Mouse (Mus musculus) intestine, embryonic 16.5 days (tissue): ENCODE measurements at regions not wholly inside any gene's neighbourhood (a gene's known extent, or its start where the extent isn't known, plus 50 kb on each side); places are given as distances from the start of the nearest gene placed in this dataset.
"Not testable (repeated sequence)": the region's sequence is repeated elsewhere in the genome, so short reads cannot be mapped to it uniquely, and the experiment has no call there.

Experiments used
- ATAC-seq: fragments of 200-750 bp; cut with Nextera tagmentation; 2 replicates; pipeline ENCODE4 v1.8.0; 2017; ENCODE audit warnings: moderate TSS enrichment, moderate library complexity
- H3K27ac ChIP-seq: fragments of 300-500 bp; sonication (generic); 2 replicates; pipeline ENCODE4 v1.5.1; 2014; ENCODE audit warnings: mild to moderate bottlenecking, low read length
- H3K27me3 ChIP-seq: fragments of 300-500 bp; sonication (generic); replicated peaks from 2 replicates; pipeline ENCODE4 v1.6.1; 2014; ENCODE audit warnings: low read length, control low read depth, mixed read lengths; ENCODE audit not compliant: control insufficient read depth, insufficient read depth
- H3K36me3 ChIP-seq: fragments of 300-500 bp; sonication (generic); 2 replicates; pipeline ENCODE4 v1.6.1; 2014; ENCODE audit warnings: low read length, control low read depth; ENCODE audit not compliant: control insufficient read depth, insufficient read depth
- H3K4me1 ChIP-seq: fragments of 300-500 bp; sonication (generic); 2 replicates; pipeline ENCODE4 v1.6.1; 2014; ENCODE audit warnings: low read length, control low read depth, mixed read lengths; ENCODE audit not compliant: control insufficient read depth, insufficient read depth
- H3K4me2 ChIP-seq: fragments of 300-500 bp; sonication (generic); 2 replicates; pipeline ENCODE4 v1.6.1; 2014; ENCODE audit warnings: low read depth, low read length, control low read depth
- H3K4me3 ChIP-seq: fragments of 300-500 bp; sonication (generic); 2 replicates; pipeline ENCODE4 v1.5.1; 2014; ENCODE audit warnings: mild to moderate bottlenecking, low read length
- H3K9ac ChIP-seq: fragments of 300-500 bp; sonication (generic); 2 replicates; pipeline ENCODE4 v1.6.1; 2014; ENCODE audit warnings: low read depth, low read length
- H3K9me3 ChIP-seq: fragments of 300-500 bp; sonication (generic); 2 replicates; pipeline ENCODE4 v1.6.1; 2016; ENCODE audit warnings: low read length, control low read depth; ENCODE audit not compliant: control insufficient read depth
- WGBS: fragments of 180-500 bp; shearing (Covaris S2); extraction: QIAGEN DNeasy Blood & Tissue Kit; methylation state at CpG from one replicate; pipeline ENCODE4 v1.1.7; 2014; 5-methylcytosine and 5-hydroxymethylcytosine counted together

DNA sequence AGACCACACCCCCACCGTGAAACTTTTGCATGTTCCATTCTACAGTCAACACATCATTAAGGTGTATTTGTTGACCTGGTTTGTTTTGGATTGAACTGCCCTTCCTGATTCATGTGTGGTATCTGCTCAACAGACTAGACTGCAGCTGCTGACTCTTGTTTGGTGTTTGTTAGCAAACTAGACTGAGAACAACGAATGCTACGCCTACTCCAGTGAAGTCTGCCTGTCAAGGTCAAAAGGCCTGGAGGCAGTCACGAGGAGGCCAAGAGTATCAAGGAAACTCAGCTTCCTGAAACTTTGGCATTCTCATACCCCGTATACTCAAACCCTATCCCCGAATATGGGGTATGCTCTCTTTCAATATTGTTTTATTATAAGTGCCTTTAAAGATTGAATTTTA is 194.2 kb upstream of the Spin1 start:
- not testable (repeated sequence) for H3K27me3 ChIP-seq, ATAC-seq, H3K4me3 ChIP-seq, H3K27ac ChIP-seq, H3K9ac ChIP-seq, H3K4me2 ChIP-seq, H3K9me3 ChIP-seq, H3K4me1 ChIP-seq, H3K36me3 ChIP-seq
- 90% methylated on average over 6 of the region's 6 CpGs for WGBS

DNA sequence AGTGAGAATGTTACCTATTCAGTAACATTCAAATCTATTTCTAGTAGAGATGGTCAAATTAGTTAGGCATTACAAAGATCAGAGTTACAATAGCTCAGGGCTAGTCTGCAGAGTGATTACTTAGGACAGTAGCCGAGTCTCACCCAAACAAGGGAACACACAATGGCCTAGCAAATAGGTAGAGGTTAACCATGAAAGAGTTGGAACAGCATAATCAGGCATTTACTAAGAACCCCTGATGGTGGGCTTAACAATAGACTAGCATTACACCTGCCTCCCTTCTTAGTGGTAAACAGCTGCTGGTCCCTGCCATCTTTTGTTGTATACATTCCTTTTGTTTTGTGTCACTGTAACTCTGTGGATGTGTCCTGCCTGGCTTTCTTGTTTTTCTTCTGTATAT is 193.8 kb upstream of the Spin1 start:
- no peaks in the 10 kb centered on the region for H3K9me3 ChIP-seq
- no peak overlapping the region for H3K27ac ChIP-seq
- ATAC-seq, result no peak
- H3K9ac ChIP-seq, result no peak overlapping the region
- H3K4me2 ChIP-seq, result no peak overlapping the region
- H3K4me3 ChIP-seq, result no peak overlapping the region
- no peaks in the 10 kb centered on the region for H3K4me1 ChIP-seq
- no peaks in the 10 kb centered on the region for H3K36me3 ChIP-seq
- H3K27me3 ChIP-seq, result no peaks in the 10 kb centered on the region
- 85% methylated on average over 1 of the region's 1 CpGs for WGBS

DNA sequence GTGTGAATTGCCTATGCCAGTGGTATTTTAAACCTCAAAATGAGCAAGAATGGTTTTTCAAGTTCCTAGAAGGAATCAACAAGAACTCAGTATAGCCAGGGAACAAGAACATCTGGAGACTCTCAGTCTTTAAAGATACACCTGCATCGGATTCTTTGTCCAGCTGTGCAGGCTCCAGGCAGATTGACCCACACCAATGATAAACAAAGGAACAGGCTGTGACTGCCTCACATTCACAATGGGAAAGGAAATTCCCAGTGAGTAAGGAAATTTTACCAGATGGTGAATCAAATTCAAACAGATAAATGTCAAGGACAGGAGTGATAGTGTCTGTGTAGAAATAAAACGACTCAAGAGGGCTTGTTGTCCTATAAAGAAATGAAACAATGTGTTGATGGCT is 187.9 kb upstream of the Spin1 start:
- not testable (repeated sequence) for H3K4me2 ChIP-seq, H3K36me3 ChIP-seq, H3K27ac ChIP-seq, H3K9me3 ChIP-seq, H3K4me3 ChIP-seq, ATAC-seq, H3K9ac ChIP-seq, H3K4me1 ChIP-seq, H3K27me3 ChIP-seq
- WGBS, result 42% methylated on average over 2 of the region's 2 CpGs

DNA sequence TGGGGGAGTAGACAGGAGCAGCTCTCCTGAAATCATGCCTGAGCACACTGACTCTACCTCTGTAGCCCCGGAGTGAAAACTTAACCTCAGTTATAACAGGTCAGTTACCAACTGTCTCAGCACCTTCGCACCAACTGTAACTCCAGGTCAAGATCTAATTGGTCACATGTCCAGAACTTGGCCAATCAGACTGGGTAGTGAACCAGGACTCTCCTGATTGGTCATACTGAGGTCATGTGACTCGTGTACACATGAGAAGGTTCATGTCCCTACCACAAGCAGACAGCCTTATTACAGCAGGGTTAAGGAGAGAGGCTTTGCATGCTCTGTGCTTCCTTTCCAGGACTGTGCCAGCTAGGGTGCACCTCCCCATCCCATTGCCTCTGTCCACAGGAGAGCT is 166.7 kb upstream of the Spin1 start:
- not testable (repeated sequence) for H3K9me3 ChIP-seq, H3K4me3 ChIP-seq, H3K9ac ChIP-seq, H3K27me3 ChIP-seq, H3K4me2 ChIP-seq, H3K27ac ChIP-seq, H3K4me1 ChIP-seq, H3K36me3 ChIP-seq, ATAC-seq
- WGBS, result 83% methylated on average over 3 of the region's 3 CpGs

DNA sequence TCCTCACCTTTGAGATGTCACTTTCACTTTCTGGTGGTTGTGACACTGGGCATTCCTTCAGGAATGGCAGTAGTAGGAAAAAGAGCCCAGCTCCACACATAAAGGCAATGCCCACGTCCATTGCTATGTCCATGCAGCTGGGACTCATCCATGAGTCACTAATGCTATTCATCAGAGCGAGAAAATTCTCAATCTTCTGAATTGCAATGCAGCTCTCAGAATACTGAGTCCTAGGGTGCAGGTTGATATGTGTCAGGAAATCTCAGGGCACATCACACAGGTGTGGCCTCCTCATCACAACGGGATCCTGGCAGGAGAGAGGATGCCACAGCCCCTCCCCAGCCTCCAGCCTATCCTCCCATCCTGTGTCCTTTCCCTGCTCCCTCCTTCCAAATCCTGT is 158.1 kb upstream of the Spin1 start:
- WGBS, result 73% methylated on average over 3 of the region's 3 CpGs
- no peak overlapping the region for H3K4me2 ChIP-seq
- no peaks in the 10 kb centered on the region for H3K9me3 ChIP-seq
- H3K36me3 ChIP-seq, result no peaks in the 10 kb centered on the region
- no peak overlapping the region for H3K27ac ChIP-seq
- no peak for ATAC-seq
- no peak overlapping the region for H3K4me3 ChIP-seq
- H3K9ac ChIP-seq, result no peak overlapping the region
- no peaks in the 10 kb centered on the region for H3K4me1 ChIP-seq
- no peaks in the 10 kb centered on the region for H3K27me3 ChIP-seq

DNA sequence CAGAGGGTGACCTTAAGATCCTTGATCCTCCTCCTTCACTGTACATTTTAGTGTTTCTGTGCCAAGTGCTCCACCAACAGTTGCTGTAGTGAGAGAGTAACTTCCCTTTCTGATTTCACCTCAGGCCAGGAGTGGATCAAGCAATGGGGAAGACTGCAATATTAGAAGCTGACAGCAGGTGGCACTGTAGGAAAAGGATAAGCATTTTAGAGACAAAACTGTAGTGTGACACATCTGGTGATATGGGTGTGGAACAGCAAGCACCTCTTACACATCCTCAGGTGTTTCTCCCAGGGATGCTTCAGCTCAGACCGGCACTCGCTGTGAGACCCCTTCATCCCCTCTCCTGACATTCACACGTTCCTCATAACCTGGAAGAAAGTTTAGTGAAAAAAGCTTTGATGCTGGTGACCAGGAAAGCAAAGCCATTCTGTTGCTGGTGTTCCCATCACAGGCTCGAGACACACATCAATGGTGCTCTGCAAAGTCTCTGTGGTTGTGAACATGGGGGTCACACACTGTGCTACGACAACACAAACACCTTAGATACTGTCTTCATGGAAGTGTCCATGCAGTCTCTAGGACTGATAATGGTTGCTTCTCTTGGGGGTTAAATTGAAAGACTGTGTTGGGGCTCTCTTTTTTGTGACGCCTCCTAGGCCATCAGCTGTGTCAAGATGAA is 151.0 kb upstream of the Spin1 start:
- H3K9me3 ChIP-seq, result no peaks in the 10 kb centered on the region
- H3K9ac ChIP-seq, result no peak overlapping the region
- no peak overlapping the region for H3K4me3 ChIP-seq
- H3K27me3 ChIP-seq, result no peaks in the 10 kb centered on the region
- no peaks in the 10 kb centered on the region for H3K4me1 ChIP-seq
- WGBS, result 37% methylated on average over 6 of the region's 6 CpGs
- no peak overlapping the region for H3K4me2 ChIP-seq
- no peak overlapping the region for H3K27ac ChIP-seq
- ATAC-seq, result 0 out of 2 replicates have a peak, but pooled peaks have one; percentile 28
- H3K36me3 ChIP-seq, result no peaks in the 10 kb centered on the region

DNA sequence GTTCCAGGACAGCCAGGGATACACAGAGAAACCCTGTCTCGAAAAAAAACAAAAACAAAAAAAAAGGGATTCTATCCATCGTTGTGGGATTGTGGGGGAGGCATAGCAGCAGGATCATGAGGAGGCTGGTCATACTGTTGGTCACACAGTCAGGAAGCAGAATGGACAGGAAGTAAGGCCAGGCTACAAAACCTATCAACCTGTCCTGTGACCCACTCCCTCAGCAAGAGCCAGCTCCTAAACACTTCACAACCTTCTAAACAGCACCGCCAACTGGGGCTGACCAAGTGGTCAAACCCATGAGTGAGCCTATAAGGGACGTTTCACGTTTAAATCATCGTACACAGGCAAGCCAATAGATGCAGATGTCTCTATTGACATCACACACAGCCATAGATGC is 146.0 kb upstream of the Spin1 start:
- Histone ChIP-seq H3K36me3 (no peaks in the 10 kb centered on the region), H3K4me2 (no peak overlapping the region), H3K9me3 (no peaks in the 10 kb centered on the region), H3K4me3 (no peak overlapping the region), H3K27me3 (no peaks in the 10 kb centered on the region), H3K27ac (no peak overlapping the region), H3K9ac (no peak overlapping the region), H3K4me1 (peaks cover 7% of the 10 kb centered on the region; the same call in 1 of the 2 replicates)
- ATAC-seq, result no peak
- WGBS, result 88% methylated on average over 6 of the region's 6 CpGs

DNA sequence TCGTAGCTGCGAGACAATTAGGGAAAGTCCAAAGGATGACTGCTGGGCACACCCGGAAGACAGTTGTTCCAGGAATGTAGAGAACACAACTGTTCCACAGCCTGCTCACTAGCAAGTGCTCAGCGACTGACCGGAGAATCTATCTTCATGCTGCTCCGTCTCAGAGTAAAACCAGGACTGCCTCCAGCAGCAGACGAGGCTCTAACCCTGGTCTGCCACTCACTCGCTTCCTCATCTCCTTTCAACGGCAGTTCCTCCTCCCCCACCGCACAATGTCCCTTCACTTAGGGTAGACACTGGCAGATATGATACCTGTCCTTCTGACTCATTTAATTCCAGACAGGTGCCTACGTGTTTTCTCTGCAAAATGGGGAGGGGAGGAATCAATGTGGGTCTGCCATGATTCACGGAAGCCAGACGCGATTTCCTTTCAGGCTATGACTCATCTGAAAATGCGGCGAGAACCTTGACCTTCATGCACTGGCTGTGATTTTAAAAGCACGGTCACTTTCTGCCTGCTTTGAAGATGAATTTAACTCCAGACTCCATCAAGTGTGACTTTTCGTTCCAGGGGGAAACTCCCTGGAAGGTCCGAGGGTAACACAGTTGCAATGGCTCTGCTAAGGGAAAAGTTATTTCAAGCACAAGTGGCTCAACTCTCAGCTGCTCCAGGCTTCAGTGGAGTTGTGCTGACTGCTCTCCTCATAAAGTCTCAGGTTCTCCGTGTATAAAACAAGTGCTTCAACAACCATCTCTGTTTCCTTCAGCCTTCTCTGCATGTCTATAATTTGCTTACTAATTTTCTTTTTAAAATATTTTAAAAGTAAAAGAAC is 142.4 kb upstream of the Spin1 start:
- Histone ChIP-seq H3K27ac (no peak overlapping the region), H3K4me1 (peaks cover 7% of the 10 kb centered on the region; the same call in 1 of the 2 replicates), H3K36me3 (no peaks in the 10 kb centered on the region), H3K4me3 (peak overlapping the region; percentile 28), H3K4me2 (peak overlapping the region; percentile 48), H3K27me3 (no peaks in the 10 kb centered on the region), H3K9ac (peak overlapping the region; percentile 48; the same call in 1 of the 2 replicates), H3K9me3 (no peaks in the 10 kb centered on the region)
- ATAC-seq, result peak; percentile 72
- WGBS, result 31% methylated on average over 20 of the region's 20 CpGs

DNA sequence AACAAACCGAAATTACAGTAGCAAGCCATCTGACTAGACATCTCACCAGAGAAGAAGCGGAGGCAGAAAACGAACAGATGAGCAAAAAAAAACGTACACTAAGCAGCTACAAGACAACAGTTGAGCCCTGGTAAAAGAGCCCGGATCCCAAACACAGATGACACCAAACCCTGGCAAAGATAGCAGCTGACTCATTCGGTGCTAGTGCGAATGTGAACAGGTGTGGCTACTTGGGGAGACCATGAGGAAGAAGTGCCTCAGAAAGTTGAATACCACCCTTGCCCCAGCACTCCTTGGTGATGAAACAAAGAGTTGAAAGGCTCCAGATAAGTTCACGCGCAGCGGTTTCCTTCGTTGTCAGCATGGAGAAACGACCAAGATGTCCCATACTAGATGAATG is 139.8 kb upstream of the Spin1 start:
- Histone ChIP-seq H3K4me3 (no peak overlapping the region), H3K27ac (no peak overlapping the region), H3K4me2 (no peak overlapping the region), H3K9ac (no peak overlapping the region), H3K4me1 (peaks cover 7% of the 10 kb centered on the region; the same call in 1 of the 2 replicates), H3K27me3 (no peaks in the 10 kb centered on the region), H3K9me3 (no peaks in the 10 kb centered on the region), H3K36me3 (no peaks in the 10 kb centered on the region)
- no peak for ATAC-seq
- 80% methylated on average over 12 of the region's 12 CpGs for WGBS
